Mouse (Mus musculus) heart, embryonic 11.5 days (tissue): ENCODE measurements at regions not wholly inside any gene's neighbourhood (a gene's known extent, or its start where the extent isn't known, plus 50 kb on each side); places are given as distances from the start of the nearest gene placed in this dataset.

Source experiments
- ATAC-seq: fragments of 200-750 bp; cut with Nextera tagmentation; replicated peaks from 2 replicates; pipeline ENCODE4 v1.8.0; 2017; ENCODE audit warnings: moderate library complexity; ENCODE audit not compliant: insufficient number of reproducible peaks, low FRiP score, low TSS enrichment
- H3K27ac ChIP-seq: fragments of 300-500 bp; sonication (generic); 2 replicates; pipeline ENCODE4 v1.5.1; 2014; ENCODE audit warnings: mild to moderate bottlenecking, low read depth, low read length
- H3K27me3 ChIP-seq: fragments of 300-500 bp; sonication (generic); 2 replicates; pipeline ENCODE4 v1.6.1; 2014; ENCODE audit warnings: mild to moderate bottlenecking, low read length, mixed read lengths; ENCODE audit not compliant: control insufficient read depth, insufficient read depth
- H3K36me3 ChIP-seq: fragments of 300-500 bp; sonication (generic); 2 replicates; pipeline ENCODE4 v1.6.1; 2014; ENCODE audit warnings: mild to moderate bottlenecking, low read length, moderate library complexity, mixed read lengths; ENCODE audit not compliant: control insufficient read depth, insufficient read depth
- H3K4me1 ChIP-seq: fragments of 300-500 bp; sonication (generic); 2 replicates; pipeline ENCODE4 v1.6.1; 2014; ENCODE audit warnings: low read length; ENCODE audit not compliant: control insufficient read depth, insufficient read depth
- H3K4me2 ChIP-seq: fragments of 300-500 bp; sonication (generic); 2 replicates; pipeline ENCODE4 v1.6.1; 2014; ENCODE audit warnings: mild to moderate bottlenecking, moderate library complexity
- H3K4me3 ChIP-seq: fragments of 300-500 bp; sonication (generic); 2 replicates; pipeline ENCODE4 v1.5.1; 2014; ENCODE audit warnings: low read depth, low read length
- H3K9ac ChIP-seq: fragments of 300-500 bp; sonication (generic); 2 replicates; pipeline ENCODE4 v1.6.1; 2014; ENCODE audit warnings: mild to moderate bottlenecking, low read depth, low read length, moderate library complexity
- H3K9me3 ChIP-seq: fragments of 300-500 bp; sonication (generic); replicated peaks from 2 replicates; pipeline ENCODE4 v1.6.1; 2016; ENCODE audit warnings: low read length; ENCODE audit not compliant: control insufficient read depth
- WGBS: fragments of 180-500 bp; shearing (Covaris S2); extraction: QIAGEN DNeasy Blood & Tissue Kit; methylation state at CpG from one replicate; pipeline ENCODE4 v1.1.7; 2014; ENCODE audit not compliant: insufficient replicate concordance; 5-methylcytosine and 5-hydroxymethylcytosine counted together

GRCm38 (mm10) chr5:49816751-49817150 is 242.1 kb downstream of the Adgra3 start:
- Histone ChIP-seq H3K27me3 (no peaks in the 10 kb centered on the region), H3K4me3 (no peak overlapping the region), H3K4me2 (no peak overlapping the region), H3K27ac (no peak overlapping the region), H3K9me3 (no peaks in the 10 kb centered on the region), H3K36me3 (no peaks in the 10 kb centered on the region), H3K4me1 (no peaks in the 10 kb centered on the region), H3K9ac (no peak overlapping the region)
- WGBS: 80% methylated on average over 3 of the region's 3 CpGs
- ATAC-seq: no peak

- no peaks in the 10 kb centered on the region for H3K27me3 ChIP-seq
- H3K4me2 ChIP-seq: no peak overlapping the region
- no peaks in the 10 kb centered on the region for H3K4me1 ChIP-seq
- no peak for ATAC-seq
- no peaks in the 10 kb centered on the region for H3K36me3 ChIP-seq
- 82% methylated on average over 9 of the region's 9 CpGs for WGBS
- no peak overlapping the region for H3K27ac ChIP-seq
- no peak overlapping the region for H3K4me3 ChIP-seq
- H3K9me3 ChIP-seq: no peaks in the 10 kb centered on the region
- H3K9ac ChIP-seq: no peak overlapping the region
Measured at GRCm38 (mm10) chr5:49813335-49813734, 245.5 kb downstream of the Adgra3 start.

GRCm38 (mm10) chr5:49788494-49789160 is 263.9 kb upstream of the Kcnip4 start:
- no peaks in the 10 kb centered on the region for H3K9me3 ChIP-seq
- WGBS: 83% methylated on average over 11 of the region's 11 CpGs
- no peak for ATAC-seq
- H3K4me3 ChIP-seq: no peak overlapping the region
- no peaks in the 10 kb centered on the region for H3K4me1 ChIP-seq
- no peak overlapping the region for H3K9ac ChIP-seq
- no peaks in the 10 kb centered on the region for H3K36me3 ChIP-seq
- H3K27me3 ChIP-seq: no peaks in the 10 kb centered on the region
- H3K4me2 ChIP-seq: no peak overlapping the region
- no peak overlapping the region for H3K27ac ChIP-seq

DNA sequence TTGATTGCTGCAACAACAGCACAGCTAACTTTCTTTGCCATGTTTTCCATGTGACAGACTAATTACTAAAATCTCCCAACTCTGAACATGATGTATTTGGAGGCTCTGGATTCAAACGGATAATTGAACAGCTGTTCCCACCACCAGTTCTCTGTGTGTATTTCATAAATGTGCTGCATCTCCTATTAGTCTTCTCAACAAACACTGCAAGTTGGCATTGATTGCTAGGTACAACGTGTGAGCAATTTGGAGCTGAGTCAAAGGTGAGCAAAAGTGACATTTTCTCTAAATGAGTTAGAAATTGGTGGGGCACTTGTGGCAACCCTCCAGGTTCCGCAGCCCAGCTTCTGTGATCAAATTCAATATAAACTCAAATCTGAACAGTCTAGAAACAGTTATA is 259.0 kb upstream of the Kcnip4 start:
- Histone ChIP-seq H3K36me3 (no peaks in the 10 kb centered on the region), H3K4me1 (no peaks in the 10 kb centered on the region), H3K4me3 (no peak overlapping the region), H3K9me3 (no peaks in the 10 kb centered on the region), H3K4me2 (no peak overlapping the region), H3K27me3 (no peaks in the 10 kb centered on the region), H3K9ac (no peak overlapping the region), H3K27ac (no peak overlapping the region)
- WGBS: 67% methylated on average over 3 of the region's 3 CpGs
- ATAC-seq: no peak

- no peaks in the 10 kb centered on the region for H3K9me3 ChIP-seq
- no peak overlapping the region for H3K9ac ChIP-seq
- ATAC-seq: no peak
- WGBS: 73% methylated on average over 4 of the region's 4 CpGs
- H3K27ac ChIP-seq: no peak overlapping the region
- H3K4me1 ChIP-seq: no peaks in the 10 kb centered on the region
- no peak overlapping the region for H3K4me2 ChIP-seq
- H3K4me3 ChIP-seq: no peak overlapping the region
- H3K27me3 ChIP-seq: no peaks in the 10 kb centered on the region
- H3K36me3 ChIP-seq: no peaks in the 10 kb centered on the region
Measured at GRCm38 (mm10) chr5:49761054-49761453, 236.3 kb upstream of the Kcnip4 start.

DNA sequence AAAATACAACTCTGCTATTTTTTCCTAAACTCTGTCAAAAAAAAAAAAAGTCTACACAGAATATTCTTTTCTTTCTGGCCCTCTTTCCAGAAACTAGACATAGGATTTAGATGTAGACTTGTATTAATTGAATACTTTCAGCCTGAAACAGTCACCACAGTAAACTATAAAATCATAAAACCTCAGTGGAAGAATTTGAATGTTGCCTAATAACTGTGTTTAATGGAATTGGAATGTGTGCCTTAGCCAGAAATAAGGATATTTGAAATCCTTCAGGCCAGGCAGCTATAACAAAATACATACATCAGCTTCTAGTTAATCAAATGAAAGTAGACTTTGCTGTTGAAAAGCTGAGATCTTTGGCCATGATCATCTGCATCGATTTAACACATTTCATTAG is 230.8 kb upstream of the Kcnip4 start:
- H3K9ac ChIP-seq: no peak overlapping the region
- no peak overlapping the region for H3K4me2 ChIP-seq
- no peak overlapping the region for H3K4me3 ChIP-seq
- no peak for ATAC-seq
- no peaks in the 10 kb centered on the region for H3K4me1 ChIP-seq
- no peaks in the 10 kb centered on the region for H3K27me3 ChIP-seq
- no peak overlapping the region for H3K27ac ChIP-seq
- H3K9me3 ChIP-seq: no peaks in the 10 kb centered on the region
- H3K36me3 ChIP-seq: no peaks in the 10 kb centered on the region
- WGBS: 47% methylated on average over 1 of the region's 1 CpGs

DNA sequence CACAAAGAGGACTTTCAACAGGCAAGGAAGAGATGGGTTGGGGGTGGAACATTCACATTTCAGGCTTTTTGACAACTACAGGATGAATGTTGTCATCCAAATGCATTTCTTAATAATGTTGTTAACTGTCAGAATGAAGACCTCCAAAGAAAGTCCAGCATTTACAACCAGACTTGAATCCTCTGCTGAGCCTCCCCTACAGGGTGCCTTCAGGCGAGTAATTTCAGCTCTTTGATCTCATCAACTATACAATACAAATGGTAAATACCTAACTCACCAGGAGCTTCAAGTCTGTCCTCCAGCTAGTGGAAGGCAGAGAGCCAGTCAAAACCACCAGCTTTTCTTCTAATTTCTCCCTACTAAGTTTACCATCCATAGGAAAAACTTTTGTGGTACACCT is 187.9 kb upstream of the Kcnip4 start:
- ATAC-seq: no peak
- Histone ChIP-seq H3K36me3 (no peaks in the 10 kb centered on the region), H3K27me3 (no peaks in the 10 kb centered on the region), H3K4me1 (no peaks in the 10 kb centered on the region), H3K4me3 (no peak overlapping the region), H3K27ac (no peak overlapping the region), H3K9ac (no peak overlapping the region), H3K9me3 (no peaks in the 10 kb centered on the region), H3K4me2 (no peak overlapping the region)
- 52% methylated on average over 1 of the region's 1 CpGs for WGBS

GRCm38 (mm10) chr5:49682156-49682555 is 157.4 kb upstream of the Kcnip4 start:
- no peak overlapping the region for H3K27ac ChIP-seq
- ATAC-seq: no peak
- H3K4me3 ChIP-seq: no peak overlapping the region
- H3K4me2 ChIP-seq: no peak overlapping the region
- no peak overlapping the region for H3K9ac ChIP-seq
- no peaks in the 10 kb centered on the region for H3K4me1 ChIP-seq
- no peaks in the 10 kb centered on the region for H3K27me3 ChIP-seq
- WGBS: 77% methylated on average over 4 of the region's 4 CpGs
- no peaks in the 10 kb centered on the region for H3K9me3 ChIP-seq
- no peaks in the 10 kb centered on the region for H3K36me3 ChIP-seq

GRCm38 (mm10) chr5:49681514-49681913 is 156.8 kb upstream of the Kcnip4 start:
- WGBS: 68% methylated on average over 2 of the region's 2 CpGs

More at GRCm38 (mm10) chr5:49681514-49681913, 156.8 kb upstream of the Kcnip4 start:
- ATAC-seq: no peak
- Histone ChIP-seq H3K27ac (no peak overlapping the region), H3K4me3 (no peak overlapping the region), H3K27me3 (no peaks in the 10 kb centered on the region), H3K4me1 (no peaks in the 10 kb centered on the region), H3K4me2 (no peak overlapping the region), H3K9me3 (no peaks in the 10 kb centered on the region), H3K9ac (no peak overlapping the region), H3K36me3 (no peaks in the 10 kb centered on the region)
